Mouse (Mus musculus) liver, embryonic 15.5 days (tissue): Measurements from ENCODE around the gene Serpina3k. TPM values are rescaled to one million over a fixed set of nuclear protein-coding genes. Genes with fewer than 3 reads are reported as not detected.
"Not testable (repeated sequence)": the region's sequence is repeated elsewhere in the genome, so short reads cannot be mapped to it uniquely, and the experiment has no call there.

ENCODE experiments used
- ATAC-seq: fragments of 200-750 bp; cut with Nextera tagmentation; 2 replicates; pipeline ENCODE4 v1.8.0; 2017; ENCODE audit warnings: moderate number of reproducible peaks, mild to moderate bottlenecking, moderate library complexity; ENCODE audit not compliant: insufficient read depth
- H3K27ac ChIP-seq: fragments of 300-500 bp; sonication (generic); replicated peaks from 2 replicates; pipeline ENCODE4 v1.5.1; 2015; ENCODE audit warnings: mild to moderate bottlenecking, inconsistent platforms
- H3K27me3 ChIP-seq: fragments of 300-500 bp; sonication (generic); 2 replicates; pipeline ENCODE4 v1.6.1; 2015; ENCODE audit warnings: mild to moderate bottlenecking, inconsistent platforms
- H3K36me3 ChIP-seq: fragments of 300-500 bp; sonication (generic); replicated peaks from 2 replicates; pipeline ENCODE4 v1.6.1; 2015; ENCODE audit warnings: moderate library complexity, mild to moderate bottlenecking, inconsistent platforms
- H3K4me1 ChIP-seq: fragments of 300-500 bp; sonication (generic); replicated peaks from 2 replicates; pipeline ENCODE4 v1.6.1; 2015; ENCODE audit warnings: inconsistent platforms
- H3K4me2 ChIP-seq: fragments of 300-500 bp; sonication (generic); 2 replicates; pipeline ENCODE4 v1.6.1; 2015; ENCODE audit warnings: moderate library complexity, mild to moderate bottlenecking, inconsistent platforms
- H3K4me3 ChIP-seq: fragments of 300-500 bp; sonication (generic); replicated peaks from 2 replicates; pipeline ENCODE4 v1.5.1; 2015; ENCODE audit warnings: mild to moderate bottlenecking, inconsistent platforms
- H3K9ac ChIP-seq: fragments of 300-500 bp; sonication (generic); 2 replicates; pipeline ENCODE4 v1.6.1; 2015; ENCODE audit warnings: moderate library complexity, mild to moderate bottlenecking, inconsistent platforms
- H3K9me3 ChIP-seq: fragments of 300-500 bp; sonication (generic); replicated peaks from 2 replicates; pipeline ENCODE4 v1.6.1; 2016; ENCODE audit warnings: inconsistent platforms
- WGBS: fragments of 180-500 bp; shearing (Covaris S2); methylation state at CpG from one replicate; pipeline ENCODE4 v1.1.7; 2015; ENCODE audit warnings: mixed read lengths; ENCODE audit not compliant: insufficient replicate concordance; 5-methylcytosine and 5-hydroxymethylcytosine counted together
- polyA plus RNA-seq: library from polyadenylated mRNA; unstranded; fragments of >200 nt; fragmentation: Nextera tagmentation; extraction: Ambion mirVana; gene quantifications from 2 replicates; pipeline ENCODE4 v1.2.1, GENCODE M21; 2015

Gene Serpina3k
- polyA plus RNA-seq: not detected in 2 replicates

DNA sequence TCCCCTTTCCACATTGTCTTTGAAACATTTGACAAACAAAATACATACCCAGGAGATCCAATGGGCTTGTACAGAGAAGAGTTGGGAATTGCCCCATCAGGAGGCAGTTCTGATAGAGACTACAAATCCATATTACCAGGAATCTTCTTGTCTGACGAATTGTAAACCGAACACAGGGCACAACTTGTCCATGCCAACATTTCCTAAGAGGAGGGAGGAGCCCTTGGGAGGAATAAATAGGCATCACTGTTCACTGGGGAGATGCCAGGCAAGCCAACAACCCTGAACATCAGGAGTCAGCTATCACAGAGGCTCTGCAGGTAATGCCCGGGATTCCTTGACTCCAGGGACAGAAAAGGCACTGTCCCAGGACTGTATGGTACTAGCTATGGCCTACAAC lies at the start of gene Serpina3k, which contains the start of gene Serpina3m:
Gene Serpina3k, plus strand, starts transcription at position 261 of the 400 bp plus-strand sequence.
Gene Serpina3m, plus strand, starts transcription at position 261 of the 400 bp plus-strand sequence.
- 48% methylated on average over 3 of the region's 3 CpGs for WGBS
- ATAC-seq, H3K9ac ChIP-seq: not testable (repeated sequence)

DNA sequence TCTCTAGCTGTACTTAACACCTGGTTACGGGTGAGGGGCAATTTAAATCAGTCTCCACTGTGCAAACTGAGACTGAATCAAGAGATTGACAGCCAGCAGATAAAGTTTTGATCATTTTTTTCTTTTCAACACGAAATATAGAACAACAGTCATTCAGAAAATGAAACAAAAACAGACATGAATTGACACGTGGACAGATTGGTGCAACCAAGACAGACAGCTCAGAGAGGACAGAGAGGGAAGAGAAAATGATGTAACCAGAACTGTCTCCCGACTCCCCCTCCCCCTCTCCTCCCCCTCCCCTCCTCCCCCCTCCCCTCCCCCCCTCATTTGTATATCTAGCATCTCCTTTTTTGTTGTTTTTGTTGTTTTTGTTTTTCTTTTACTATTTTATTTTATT lies 48.4 kb upstream of the Serpina3k start:
- Histone ChIP-seq H3K9me3 (no peaks in the 10 kb centered on the region), H3K4me3 (no peak overlapping the region), H3K4me1 (no peaks in the 10 kb centered on the region), H3K9ac (no peak overlapping the region), H3K27ac (no peak overlapping the region), H3K27me3 (no peaks in the 10 kb centered on the region), H3K36me3 (no peaks in the 10 kb centered on the region), H3K4me2 (no peak overlapping the region)
- no peak for ATAC-seq
- 29% methylated on average over 4 of the region's 4 CpGs for WGBS

More for the DNA sequence above, at the start of gene Serpina3k, which contains the start of gene Serpina3m:
- H3K27ac ChIP-seq, H3K4me1 ChIP-seq, H3K9me3 ChIP-seq, H3K4me2 ChIP-seq, H3K27me3 ChIP-seq, H3K4me3 ChIP-seq, H3K36me3 ChIP-seq: not testable (repeated sequence)

DNA sequence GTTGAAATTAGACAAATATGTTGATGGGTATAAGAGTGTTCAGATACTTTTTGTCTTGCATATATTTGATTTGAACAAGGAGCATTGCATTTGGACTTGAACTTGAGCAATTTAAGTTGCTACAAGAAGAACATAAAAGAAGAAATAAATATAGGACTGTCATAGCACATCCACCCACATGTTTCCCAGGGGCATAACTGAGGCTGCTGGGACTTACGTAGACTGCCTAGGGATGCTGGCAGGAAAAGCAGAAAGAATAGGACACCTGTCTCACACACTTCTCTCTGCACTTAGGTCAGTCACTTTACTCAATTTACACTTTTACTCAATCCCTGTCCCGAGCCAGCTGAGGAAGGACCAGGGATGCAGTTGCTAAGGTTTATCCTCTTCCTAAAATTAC lies 44.3 kb upstream of the Serpina3k start:
- ATAC-seq: no peak
- Histone ChIP-seq H3K4me3 (no peak overlapping the region), H3K36me3 (no peaks in the 10 kb centered on the region), H3K27ac (no peak overlapping the region), H3K9ac (no peak overlapping the region), H3K9me3 (no peaks in the 10 kb centered on the region), H3K4me1 (no peaks in the 10 kb centered on the region), H3K4me2 (no peak overlapping the region), H3K27me3 (no peaks in the 10 kb centered on the region)
- WGBS: 65% methylated on average over 2 of the region's 2 CpGs

DNA sequence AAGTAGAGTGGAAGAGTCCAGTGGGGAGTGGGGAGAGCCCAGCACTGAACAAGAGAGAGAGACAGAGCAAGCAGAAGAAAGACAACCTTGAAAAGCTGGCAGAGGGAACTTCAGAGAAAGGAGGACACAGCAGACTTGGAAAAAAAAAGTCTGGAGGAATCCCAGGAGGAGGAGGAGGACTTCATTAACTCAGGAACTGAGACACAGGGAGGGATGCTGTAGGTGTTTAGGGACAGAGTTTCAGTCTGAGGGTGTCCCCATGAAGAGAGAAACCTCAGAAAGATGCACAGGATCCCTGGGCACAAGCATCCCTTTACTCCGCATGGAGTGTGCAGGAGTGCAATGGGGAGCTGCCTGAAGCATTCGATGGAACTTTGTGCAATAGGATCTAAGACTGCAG lies 40.2 kb upstream of the Serpina3k start:
- 54% methylated on average over 2 of the region's 2 CpGs for WGBS
- H3K27me3 ChIP-seq: no peaks in the 10 kb centered on the region
- no peak overlapping the region for H3K4me2 ChIP-seq
- H3K9me3 ChIP-seq: no peaks in the 10 kb centered on the region
- no peak overlapping the region for H3K27ac ChIP-seq
- H3K9ac ChIP-seq: no peak overlapping the region
- no peak overlapping the region for H3K4me3 ChIP-seq
- no peaks in the 10 kb centered on the region for H3K4me1 ChIP-seq
- ATAC-seq: no peak
- H3K36me3 ChIP-seq: no peaks in the 10 kb centered on the region

DNA sequence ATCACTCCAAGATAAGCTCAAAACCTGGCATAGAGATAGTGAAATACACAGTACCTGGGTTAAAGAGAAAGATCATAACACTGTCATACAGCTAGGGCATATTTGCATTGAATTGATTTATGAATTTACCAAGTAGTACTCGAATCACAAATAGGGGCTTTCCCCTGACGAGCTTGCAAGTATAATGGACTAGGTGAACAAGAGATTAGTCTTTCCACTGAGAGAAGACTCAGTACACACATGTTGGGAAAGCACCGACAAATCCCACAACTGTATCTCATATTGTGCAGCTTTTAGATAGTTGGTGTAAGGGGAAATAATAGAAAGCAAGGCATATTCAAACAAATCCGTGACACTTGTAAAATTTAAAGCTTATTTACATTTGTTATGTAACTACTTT lies 32.3 kb upstream of the Serpina3k start:
- Histone ChIP-seq H3K4me2 (no peak overlapping the region), H3K9ac (no peak overlapping the region), H3K4me3 (no peak overlapping the region), H3K4me1 (no peaks in the 10 kb centered on the region), H3K27me3 (no peaks in the 10 kb centered on the region), H3K27ac (no peak overlapping the region), H3K9me3 (no peaks in the 10 kb centered on the region), H3K36me3 (no peaks in the 10 kb centered on the region)
- no peak for ATAC-seq
- WGBS: 60% methylated on average over 4 of the region's 4 CpGs

DNA sequence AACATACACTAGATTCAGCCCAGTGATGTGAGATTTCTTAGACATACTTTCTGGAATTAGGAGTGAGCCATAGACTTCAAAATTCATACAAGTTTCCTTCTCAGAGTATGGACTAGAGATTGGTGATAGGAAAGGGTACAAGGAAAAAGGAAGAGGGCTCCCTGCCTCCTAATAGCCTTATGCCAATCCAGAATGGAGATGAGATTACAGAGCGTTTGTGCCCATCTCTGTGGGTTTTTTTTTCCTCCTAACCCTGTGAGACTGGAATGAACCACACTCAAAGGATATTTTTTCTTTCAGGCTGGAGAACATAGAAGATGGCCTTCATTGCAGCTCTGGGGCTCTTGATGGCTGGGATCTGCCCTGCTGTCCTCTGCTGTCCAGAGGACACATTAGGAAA lies 24.0 kb upstream of the Serpina3k start, which contains the start of gene Serpina3j:
Gene Serpina3j, plus strand, starts transcription at position 301 of the 400 bp plus-strand sequence.
- no peak within 1 kb of the TSS for H3K4me2 ChIP-seq
- WGBS: 38% methylated on average over 1 of the region's 1 CpGs
- no peak within 1 kb of the TSS for H3K9ac ChIP-seq
- no peak for ATAC-seq
- no peaks in the 10 kb centered on the region for H3K36me3 ChIP-seq
- no peak within 1 kb of the TSS for H3K27ac ChIP-seq
- no peaks in the 10 kb centered on the region for H3K9me3 ChIP-seq
- no peak within 1 kb of the TSS for H3K4me3 ChIP-seq
- no peaks in the 10 kb centered on the region for H3K4me1 ChIP-seq
- H3K27me3 ChIP-seq: no peaks in the 10 kb centered on the region

DNA sequence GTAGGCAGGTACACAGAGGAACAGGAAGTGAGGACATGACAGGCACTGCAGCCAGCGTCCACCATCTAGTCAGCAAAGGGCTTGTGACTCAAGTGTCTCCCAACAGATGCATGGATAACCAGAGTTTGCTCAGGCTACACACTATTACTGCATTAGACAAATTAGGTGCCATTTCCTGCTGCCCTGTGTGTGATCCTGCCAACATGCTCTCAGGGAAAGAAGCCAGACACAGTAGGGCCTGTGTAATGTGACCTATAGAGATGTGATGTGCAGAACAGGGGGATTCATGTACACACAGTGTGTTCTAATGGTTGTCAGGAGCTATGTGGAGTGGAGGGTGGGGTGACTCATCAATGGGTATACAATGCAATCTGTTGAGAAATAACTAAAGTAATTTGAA lies 15.8 kb upstream of the Serpina3k start:
- Histone ChIP-seq H3K36me3 (no peaks in the 10 kb centered on the region), H3K4me3 (no peak overlapping the region), H3K27me3 (no peaks in the 10 kb centered on the region), H3K4me2 (no peak overlapping the region), H3K27ac (no peak overlapping the region), H3K9me3 (no peaks in the 10 kb centered on the region), H3K9ac (no peak overlapping the region), H3K4me1 (no peaks in the 10 kb centered on the region)
- ATAC-seq: no peak
- 39% methylated on average over 1 of the region's 1 CpGs for WGBS

DNA sequence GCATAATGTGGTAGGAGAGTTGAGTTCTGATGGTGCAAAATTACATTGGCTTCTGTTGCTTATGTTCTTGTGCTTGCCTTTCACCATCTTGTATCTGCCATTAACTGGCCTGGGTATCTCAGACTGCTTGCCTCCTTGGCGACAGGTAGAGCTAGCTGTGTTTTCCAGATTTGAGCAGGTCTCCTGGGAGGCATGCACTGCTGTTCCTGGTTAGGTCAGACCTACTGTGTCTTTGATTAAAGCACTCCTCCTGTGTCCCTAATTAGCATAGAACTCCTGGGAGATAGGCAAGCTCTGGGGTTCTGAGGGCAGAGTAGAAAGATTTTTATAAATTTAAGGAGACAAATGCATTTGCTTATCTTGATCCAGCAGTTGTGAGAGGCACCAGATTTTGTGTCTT lies 6.6 kb upstream of the Serpina3k start:
- no peak for ATAC-seq
- no peaks in the 10 kb centered on the region for H3K36me3 ChIP-seq
- no peaks in the 10 kb centered on the region for H3K27me3 ChIP-seq
- H3K4me1 ChIP-seq: no peaks in the 10 kb centered on the region
- no peak overlapping the region for H3K27ac ChIP-seq
- H3K9me3 ChIP-seq: no peaks in the 10 kb centered on the region
- H3K4me2 ChIP-seq: no peak overlapping the region
- H3K9ac ChIP-seq: no peak overlapping the region
- 48% methylated on average over 1 of the region's 1 CpGs for WGBS
- no peak overlapping the region for H3K4me3 ChIP-seq

DNA sequence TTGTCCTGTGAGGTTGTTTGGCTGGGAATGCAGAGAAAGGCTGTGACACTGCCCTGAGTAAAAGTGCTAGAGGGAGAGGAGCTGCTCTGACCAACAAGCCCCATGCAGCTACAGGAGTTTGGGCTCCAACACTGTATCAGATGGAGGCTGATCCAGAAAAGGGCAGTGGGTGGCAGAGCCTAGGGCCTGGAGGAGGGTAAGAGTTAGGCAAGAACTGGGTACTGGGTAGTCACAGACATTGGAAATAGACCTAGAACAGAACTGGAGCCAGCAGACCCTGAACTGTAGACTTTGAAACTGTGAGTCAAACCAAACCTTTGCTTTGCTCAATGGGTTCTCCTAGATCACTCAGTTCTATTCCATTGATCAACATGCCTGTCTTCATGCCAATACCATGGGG lies 1.4 kb upstream of the Serpina3k start:
- H3K4me3 ChIP-seq, H3K36me3 ChIP-seq, H3K9me3 ChIP-seq, H3K9ac ChIP-seq, H3K4me2 ChIP-seq, H3K27ac ChIP-seq, H3K27me3 ChIP-seq, ATAC-seq, H3K4me1 ChIP-seq: not testable (repeated sequence)

DNA sequence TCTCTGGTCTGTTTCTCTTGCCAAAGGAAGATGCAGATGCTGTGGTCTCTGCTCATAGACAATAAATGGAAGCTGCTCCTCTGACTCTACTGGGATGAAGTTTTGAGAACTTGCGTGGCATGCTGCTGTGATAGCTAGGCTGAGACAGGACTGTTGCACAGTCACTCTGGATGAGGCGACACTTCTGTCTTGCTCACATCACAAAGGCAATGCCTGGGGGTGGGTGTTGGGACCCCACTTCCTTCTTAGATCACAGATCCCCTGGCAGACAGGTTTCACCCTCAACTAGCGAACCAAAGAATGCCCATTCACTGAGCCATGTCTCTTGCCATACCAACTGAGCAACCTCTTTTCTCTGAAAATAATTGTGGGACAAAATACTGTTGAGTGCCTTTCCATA lies 419 bp downstream of the Serpina3k start:
- WGBS: 55% methylated on average over 3 of the region's 3 CpGs
- Histone ChIP-seq H3K27ac (no peak overlapping the region), H3K4me2 (no peak overlapping the region), H3K27me3 (no peaks in the 10 kb centered on the region), H3K4me1 (no peaks in the 10 kb centered on the region), H3K9me3 (no peaks in the 10 kb centered on the region), H3K36me3 (no peaks in the 10 kb centered on the region), H3K4me3 (no peak overlapping the region), H3K9ac (no peak overlapping the region)
- ATAC-seq: no peak

DNA sequence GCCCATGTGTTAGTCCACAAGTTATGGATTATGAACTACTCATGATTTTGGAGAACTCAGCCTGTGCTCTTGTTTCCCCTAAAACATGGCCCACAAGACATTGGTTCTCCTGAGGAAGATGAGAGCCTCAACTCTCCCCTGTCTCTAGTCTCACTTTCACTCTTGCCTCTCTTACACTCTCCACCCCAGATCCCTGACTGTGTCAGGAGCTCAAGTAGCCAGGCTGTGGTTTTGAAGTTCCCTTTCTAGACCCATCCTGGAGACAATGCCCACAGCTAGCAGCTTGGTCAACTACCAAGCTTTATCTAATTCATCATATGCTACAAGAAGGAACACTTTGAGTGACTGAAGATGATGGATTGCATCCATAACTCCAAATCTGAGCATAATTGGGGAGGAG lies 4.2 kb downstream of the Serpina3k start:
- not testable (repeated sequence) for H3K27ac ChIP-seq, H3K9ac ChIP-seq, ATAC-seq, H3K27me3 ChIP-seq, H3K4me2 ChIP-seq, H3K4me3 ChIP-seq, H3K9me3 ChIP-seq, H3K4me1 ChIP-seq, H3K36me3 ChIP-seq

DNA sequence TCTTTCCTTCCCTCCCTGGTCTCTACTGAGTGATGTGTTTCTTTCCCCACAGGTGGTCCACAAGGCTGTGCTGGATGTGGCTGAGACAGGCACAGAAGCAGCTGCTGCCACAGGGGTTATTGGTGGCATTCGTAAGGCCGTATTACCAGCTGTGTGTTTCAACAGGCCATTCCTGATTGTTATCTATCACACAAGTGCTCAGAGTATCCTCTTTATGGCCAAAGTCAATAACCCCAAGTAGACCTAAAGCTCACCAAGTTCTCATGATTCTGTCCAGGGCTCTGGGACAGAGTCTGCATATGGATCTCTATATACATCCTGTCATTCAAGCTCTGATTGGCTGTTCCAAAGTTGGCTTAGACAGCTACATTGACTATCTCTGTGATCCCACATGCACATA lies 6.9 kb downstream of the Serpina3k start:
- 69% methylated on average over 2 of the region's 2 CpGs for WGBS
- H3K36me3 ChIP-seq: no peaks in the 10 kb centered on the region
- no peak overlapping the region for H3K4me2 ChIP-seq
- H3K9ac ChIP-seq: no peak overlapping the region
- no peaks in the 10 kb centered on the region for H3K27me3 ChIP-seq
- ATAC-seq: no peak
- H3K4me3 ChIP-seq: no peak overlapping the region
- H3K27ac ChIP-seq: no peak overlapping the region
- no peaks in the 10 kb centered on the region for H3K9me3 ChIP-seq
- no peaks in the 10 kb centered on the region for H3K4me1 ChIP-seq
